ENCODE assay signal across 21 mouse cellular contexts in genomic region chr4:130181886-130182285, GRCm38 (mm10). TPM values are rescaled to one million over a fixed set of nuclear protein-coding genes. Genes with fewer than 3 reads are reported as not detected.
A peak's percentile ranks its signal among the peaks of the same experiment; 100 is the strongest.
DNase-seq lines count a peak whose midpoint lies in the region; ATAC-seq and TF ChIP-seq lines count a peak whose summit lies in the region.
"Had no signal": no experiment of that assay in that cellular context is flagged by ENCODE, and none has a peak within 500 bp of the region (broad histone marks: within the 10 kb centered on the region; RNA-seq: fewer than 3 reads in every experiment).

No protein-coding gene starts in this region.

- H3K4me2 ChIP-seq in kidney, embryonic 15.5 days: no peak overlapping the region
- H3K4me2 ChIP-seq: embryonic facial prominence, embryonic 15.5 days; hindbrain, embryonic 12.5 days; lung, embryonic 15.5 days had no signal

- H3K27me3 ChIP-seq in liver, adult 2 months (ENCODE audit: control insufficient read depth, insufficient read depth, low read length): no peaks in the 10 kb centered on the region
- H3K27me3 ChIP-seq in kidney, embryonic 15.5 days: 0 out of 2 replicates have a peak, but pooled peaks cover 16% of the 10 kb centered on the region
- H3K27me3 ChIP-seq: embryonic facial prominence, embryonic 15.5 days; lung, embryonic 15.5 days had no signal

- no peak overlapping the region for H3K4me3 ChIP-seq in liver, adult 2 months (ENCODE audit: insufficient read depth, low read depth, low read length)
- no peak overlapping the region for H3K4me3 ChIP-seq in kidney, embryonic 15.5 days (replicated peaks)
- H3K4me3 ChIP-seq: embryonic facial prominence, embryonic 15.5 days; hindbrain, embryonic 12.5 days; lung, embryonic 15.5 days had no signal

- no peaks in the 10 kb centered on the region for H3K79me2 ChIP-seq in liver, adult 2 months (ENCODE audit: control insufficient read depth, insufficient read depth, low read length)

- H3K36me3 ChIP-seq in liver, adult 2 months (ENCODE audit: control insufficient read depth, insufficient read depth, low read length): no peaks in the 10 kb centered on the region
- no peaks in the 10 kb centered on the region for H3K36me3 ChIP-seq in kidney, embryonic 15.5 days
- H3K36me3 ChIP-seq: embryonic facial prominence, embryonic 15.5 days; hindbrain, embryonic 12.5 days; lung, embryonic 15.5 days had no signal

- no peaks in the 10 kb centered on the region for H3K9me3 ChIP-seq in kidney, embryonic 15.5 days (replicated peaks)
- H3K9me3 ChIP-seq: embryonic facial prominence, embryonic 15.5 days; hindbrain, embryonic 12.5 days; lung, embryonic 15.5 days had no signal

- 9% methylated on average over 4 of the region's 4 CpGs for WGBS in liver, adult 2 months
- 55% methylated on average over 4 of the region's 4 CpGs for WGBS in kidney, embryonic 15.5 days

- ATAC-seq in kidney, embryonic 15.5 days (replicated peaks; ENCODE audit: low FRiP score): no peak
- ATAC-seq in megakaryocyte progenitor cell, adult 5-6 weeks (replicated peaks; ENCODE audit: poor library complexity): no peak
- ATAC-seq: forebrain, embryonic 16.5 days had no signal

- peak; percentile 41 to 67 for DNase-seq in adrenal gland, adult (ENCODE audit: inconsistent age in 2 of 2, low spot score in 1 of 2)
- no peak for DNase-seq in adrenal gland, postnatal 4 days (ENCODE audit: low spot score in 2 of 2)
- DNase-seq in liver, adult 2 months (ENCODE audit: extremely low read depth, low read depth, low spot score): peak; percentile 36
- no peak for DNase-seq in liver
- peak; percentile 68 for DNase-seq in lung, postnatal 14 days
- no peak for DNase-seq in left cerebral cortex, adult 9 months (ENCODE audit: low spot score in 2 of 2)
- DNase-seq: adrenal gland, postnatal 10 days; cerebellum, postnatal 36 days; gastrocnemius, postnatal 25 days; midbrain, embryonic 14.5 days; spleen, adult 18-20 months had no signal

- peaks cover 3% of the 10 kb centered on the region for H3K4me1 ChIP-seq in liver, adult 2 months (ENCODE audit: control insufficient read depth, insufficient read depth, low read length)
- H3K4me1 ChIP-seq in kidney, embryonic 15.5 days: peaks cover 29% of the 10 kb centered on the region

- no peak for TF ChIP-seq POLR2A in liver, adult 2 months (IDR thresholded peaks at IDR 0.05; ENCODE audit: extremely low read depth, insufficient read depth, low read length)

- no peak for TF ChIP-seq CTCF in liver, adult 2 months (IDR thresholded peaks at IDR 0.05; ENCODE audit: low read depth, low read length)

- H3K9ac ChIP-seq in liver, adult 2 months (ENCODE audit: low read depth, low read length): no peak overlapping the region
- H3K9ac ChIP-seq in kidney, embryonic 15.5 days: no peak overlapping the region
- H3K9ac ChIP-seq: embryonic facial prominence, embryonic 15.5 days; hindbrain, embryonic 12.5 days; lung, embryonic 15.5 days had no signal

- peak overlapping the region; percentile 63 for H3K27ac ChIP-seq in liver, adult 2 months (replicated peaks; ENCODE audit: insufficient read depth, low read depth, low read length)
- H3K27ac ChIP-seq in kidney, embryonic 15.5 days: 0 out of 2 replicates have a peak overlapping the region, but pooled peaks have one; percentile 18
- H3K27ac ChIP-seq: embryonic facial prominence, embryonic 15.5 days; hindbrain, embryonic 12.5 days; lung, embryonic 15.5 days had no signal

RNA-seq across cellular contexts. Expression of gene Tinagl1, which starts 7.0 kb away (rescaled TPM):
- 10 to 100 TPM; 70.0 to 74.0 TPM for total RNA-seq in adrenal gland, postnatal 4 days (2021)
- 13.3 and 21.4 TPM in 2 replicates for total RNA-seq in liver, adult 2 months (2014; rRNA removed)
- 30.5 and 35.3 TPM in 2 replicates for polyA plus RNA-seq in liver, adult 2 months (2012; rRNA removed)
- 51.0 and 62.7 TPM in 2 replicates for polyA plus RNA-seq in kidney, embryonic 15.5 days (2015; fragmentation: Nextera tagmentation; extraction: Ambion mirVana)
- total RNA-seq in megakaryocyte progenitor cell, adult 5-6 weeks (2015): 1.5 and 3.1 TPM in 2 replicates
- total RNA-seq in megakaryocyte progenitor cell, adult 5-6 weeks (2017): 1.6 and 2.3 TPM in 2 replicates

RNA-seq across cellular contexts. Expression of gene Gm853, which starts 40.3 kb away (rescaled TPM):
- total RNA-seq in adrenal gland, postnatal 4 days (2021): not detected
- not detected in 2 replicates for total RNA-seq in liver, adult 2 months (2014; rRNA removed)
- polyA plus RNA-seq in liver, adult 2 months (2012; rRNA removed): not detected in 2 replicates
- polyA plus RNA-seq in kidney, embryonic 15.5 days (2015; fragmentation: Nextera tagmentation; extraction: Ambion mirVana): 0.26 and 0.39 TPM in 2 replicates
- not detected in 2 replicates for total RNA-seq in megakaryocyte progenitor cell, adult 5-6 weeks (2015)
- total RNA-seq in megakaryocyte progenitor cell, adult 5-6 weeks (2017): not detected in 2 replicates
- total RNA-seq: adrenal gland, postnatal 10 days; gastrocnemius, postnatal 25 days; left cerebral cortex, postnatal 36 days had no signal
- polyA plus RNA-seq: embryonic facial prominence, embryonic 15.5 days; large intestine, adult 2 months; lung, embryonic 15.5 days; midbrain, embryonic 14.5 days; neural tube, embryonic 11.5 days; testis, adult 2 months had no signal

RNA-seq across cellular contexts. Expression of gene Hcrtr1, which starts 42.7 kb away (rescaled TPM):
- 1 to 10 TPM; 1.2 to 1.8 TPM for total RNA-seq in adrenal gland, postnatal 4 days (2021)
- total RNA-seq in liver, adult 2 months (2014; rRNA removed): not detected in 2 replicates
- 0.04 TPM in 1 of 2 replicates, not detected in the other for polyA plus RNA-seq in liver, adult 2 months (2012; rRNA removed)
- 0.17 and 0.62 TPM in 2 replicates for polyA plus RNA-seq in kidney, embryonic 15.5 days (2015; fragmentation: Nextera tagmentation; extraction: Ambion mirVana)
- total RNA-seq in megakaryocyte progenitor cell, adult 5-6 weeks (2015): not detected in 2 replicates
- not detected in 2 replicates for total RNA-seq in megakaryocyte progenitor cell, adult 5-6 weeks (2017)
- total RNA-seq: gastrocnemius, postnatal 25 days had no signal
- polyA plus RNA-seq: embryonic facial prominence, embryonic 15.5 days had no signal

Comparison
In these comparisons a context has a peak if more than half of its experiments do, and no peak if none do; other contexts are left out.
1. DNase-seq: peak in adrenal gland, adult (2 of 2), liver, adult 2 months (single experiment) and lung, postnatal 14 days (single experiment); none in adrenal gland, postnatal 4 days (0 of 2), liver (single experiment) and left cerebral cortex, adult 9 months (0 of 2).